Mouse (Mus musculus) cerebellum, adult (tissue): ENCODE measurements around the gene Cplx2.

ENCODE experiments used
- ATAC-seq: cut with Nextera tagmentation; 2 replicates; pipeline ENCODE4 v1.9.2; 2017; ENCODE audit warnings: mild to moderate bottlenecking, moderate library complexity, mixed read lengths; ENCODE audit not compliant: insufficient number of reproducible peaks, low FRiP score, low TSS enrichment

Gene Cplx2

DNA sequence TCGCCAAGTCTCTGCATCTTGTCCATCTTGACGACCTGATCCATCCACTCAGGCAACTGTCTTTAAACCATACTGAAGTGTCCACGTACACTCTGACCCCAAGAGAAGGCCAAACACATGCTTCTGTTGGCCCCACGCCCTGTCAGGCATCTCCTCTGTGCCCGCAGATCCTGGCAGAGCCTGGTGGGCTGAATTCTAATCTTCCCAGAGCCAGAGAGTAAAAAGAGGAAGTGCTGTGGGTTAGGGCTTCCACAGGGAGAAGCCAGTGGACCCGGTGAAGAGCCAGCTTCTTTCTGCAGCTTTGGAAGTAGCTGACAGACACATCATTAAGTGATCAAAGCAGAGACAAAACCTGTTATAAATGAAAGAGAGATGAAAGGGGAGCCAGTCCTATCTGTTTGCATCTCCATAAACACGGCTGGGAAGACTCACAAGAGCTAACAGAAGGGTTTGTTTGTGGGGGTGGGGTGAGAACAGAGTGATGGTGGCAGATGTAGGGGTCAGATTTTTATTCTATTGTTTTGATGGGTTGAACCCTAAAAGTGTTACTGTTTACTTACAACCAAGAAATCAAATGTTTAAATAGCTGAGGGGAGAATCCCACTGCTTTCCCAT lies 29.5 kb downstream of the Cplx2 start:
- no peak for ATAC-seq

DNA sequence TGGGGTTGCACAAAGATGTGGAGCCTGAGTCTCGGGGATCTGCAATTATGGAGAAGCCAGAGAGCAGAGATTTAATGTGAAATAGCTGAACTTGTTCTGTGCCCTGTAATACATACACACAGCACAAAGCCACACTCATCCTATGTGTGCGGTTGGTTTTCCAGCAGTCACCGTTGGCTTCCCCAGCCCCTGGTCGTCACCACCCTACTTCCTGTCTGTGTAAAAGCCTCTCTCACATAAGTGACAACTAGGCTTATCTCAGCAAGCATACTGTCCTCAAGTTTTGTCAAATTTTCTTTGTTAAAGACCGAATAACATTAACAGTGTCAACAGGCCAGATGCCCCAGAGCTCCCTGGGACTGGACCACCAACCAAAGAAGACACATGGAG lies 30.0 kb downstream of the Cplx2 start:
- ATAC-seq, result no peak

DNA sequence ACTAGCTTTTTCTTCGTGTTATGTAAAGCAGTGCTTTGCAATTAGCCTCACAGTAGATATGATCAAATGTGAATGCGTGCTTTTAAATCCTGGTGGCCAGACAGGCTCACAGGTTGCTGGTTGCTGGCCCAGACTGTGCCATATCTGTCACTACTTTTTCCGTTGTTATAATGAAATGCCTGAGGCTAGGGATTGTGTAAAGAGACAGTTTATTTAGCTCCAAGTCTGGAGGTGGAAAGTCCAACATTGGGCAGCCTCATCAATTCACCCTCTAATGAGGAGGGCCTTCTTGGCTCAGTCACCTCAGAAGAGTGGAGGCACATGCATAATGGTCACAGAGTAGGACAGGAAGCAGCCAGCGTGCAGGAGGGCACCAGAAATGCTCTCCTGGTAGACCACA lies 31.2 kb downstream of the Cplx2 start:
- no peak for ATAC-seq

DNA sequence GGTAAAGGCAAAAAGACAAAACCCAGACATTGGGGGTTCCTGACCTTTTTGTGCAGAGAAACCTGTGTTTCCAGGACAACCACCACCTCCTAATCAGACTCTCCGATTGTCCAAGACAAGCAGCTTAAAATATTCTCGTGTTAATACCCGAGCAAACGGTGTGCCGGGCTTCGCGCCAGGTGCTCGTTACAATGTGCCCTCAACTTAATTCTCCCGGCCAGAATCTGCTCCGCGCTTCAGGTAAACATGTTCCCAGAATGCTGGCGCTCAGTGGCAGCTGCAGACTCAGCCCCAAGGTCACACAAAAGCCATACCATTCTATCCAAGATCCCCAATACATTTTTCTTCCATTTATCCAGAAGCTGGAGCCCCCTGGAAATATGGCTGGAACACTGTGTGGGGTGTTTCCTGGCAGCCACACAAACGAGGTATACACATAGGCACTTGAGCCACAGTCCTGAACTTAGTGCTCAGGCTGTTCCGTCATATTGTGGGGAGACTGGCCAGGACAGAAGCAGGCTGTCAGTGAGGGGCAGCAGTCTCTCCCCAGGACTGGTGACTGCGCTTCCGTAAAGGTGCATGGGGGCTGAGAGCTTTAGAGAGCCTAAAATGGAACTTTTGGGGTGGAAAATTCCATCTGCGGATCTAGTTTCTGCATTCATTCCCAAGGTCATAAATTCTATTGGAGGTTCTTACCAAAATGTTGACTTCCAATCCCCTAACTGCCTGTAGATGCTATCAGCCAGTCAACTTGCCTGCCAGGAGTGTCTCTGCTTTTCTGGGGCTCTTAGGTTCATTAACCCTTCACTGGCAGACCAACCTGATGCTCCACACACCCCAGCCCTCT lies 32.3 kb downstream of the Cplx2 start:
- ATAC-seq, result no peak

DNA sequence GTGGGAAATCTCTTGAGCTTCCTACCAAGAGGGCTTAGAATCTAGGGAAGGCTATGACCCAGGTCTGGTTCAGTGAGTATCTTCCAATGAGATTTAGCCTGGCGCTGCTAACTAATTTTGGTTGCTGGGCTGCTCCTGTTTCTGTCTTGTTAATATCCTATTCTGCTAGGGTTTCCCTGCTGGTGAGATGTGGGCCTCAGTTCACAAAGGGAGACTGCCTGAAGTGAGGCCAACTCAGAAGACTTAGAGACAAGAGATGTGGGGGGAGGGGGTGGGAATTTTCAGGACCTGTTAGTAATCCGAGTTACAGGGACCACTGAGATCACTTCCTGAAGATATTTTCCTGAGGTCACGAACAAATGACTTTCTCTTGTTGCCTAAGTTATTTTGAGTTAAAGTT lies 33.1 kb downstream of the Cplx2 start:
- ATAC-seq, result no peak

DNA sequence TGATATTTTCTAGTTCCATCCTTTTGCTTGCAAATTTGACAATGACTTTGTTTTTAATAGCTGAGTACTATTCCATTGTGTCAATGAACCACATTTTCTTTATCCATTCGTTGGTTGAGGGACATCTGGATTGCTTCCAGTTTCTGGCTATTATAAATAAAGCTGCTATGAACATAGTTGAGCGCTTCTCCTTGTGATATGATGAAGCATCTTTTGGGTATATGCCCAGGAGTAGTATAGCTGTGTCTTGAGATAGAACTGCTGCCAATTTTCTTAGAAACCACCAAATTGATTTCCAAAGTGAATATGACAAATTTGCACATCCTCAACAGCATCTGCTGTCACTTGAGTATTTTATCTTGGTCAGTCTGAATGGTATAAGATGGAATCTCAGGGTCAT lies 34.7 kb downstream of the Cplx2 start:
- ATAC-seq, result no peak

DNA sequence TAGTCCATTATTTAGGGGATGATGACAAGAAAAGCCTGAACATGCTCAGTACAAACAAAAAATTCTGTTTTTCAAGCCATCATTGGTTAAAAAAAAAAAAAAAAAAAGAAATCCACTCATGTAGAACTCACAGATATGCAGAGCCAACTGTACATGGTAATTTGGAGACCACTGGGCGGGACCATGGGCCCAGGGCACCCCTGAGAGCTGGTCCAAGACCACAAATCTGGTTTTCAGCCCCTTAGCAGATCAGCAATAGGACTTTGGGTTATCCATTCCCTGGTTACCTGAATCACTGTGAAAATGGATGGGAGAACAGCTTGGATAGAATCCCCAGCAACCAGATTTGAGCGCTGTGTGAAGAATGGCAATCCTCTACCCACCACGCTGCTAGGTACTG lies 40.5 kb downstream of the Cplx2 start:
- no peak for ATAC-seq

DNA sequence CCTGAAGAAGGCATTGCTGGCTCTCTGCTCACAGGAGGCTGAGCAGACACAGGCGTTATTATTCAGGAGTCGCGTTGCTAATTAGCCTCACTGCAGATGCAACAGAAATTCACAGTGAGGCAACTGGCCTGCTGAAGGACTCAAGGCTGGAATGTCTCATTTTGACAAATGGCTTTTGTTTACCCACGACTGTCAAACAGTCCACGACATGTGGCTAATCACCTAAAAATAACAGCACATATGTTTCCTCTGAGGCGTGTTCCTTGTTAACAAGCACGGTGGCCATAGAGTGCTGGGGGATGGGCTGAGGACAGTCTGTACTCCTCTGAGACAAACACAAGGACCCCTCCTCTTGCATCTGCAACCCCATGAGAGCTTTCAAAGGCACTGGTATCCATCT lies 41.1 kb downstream of the Cplx2 start:
- no peak for ATAC-seq

DNA sequence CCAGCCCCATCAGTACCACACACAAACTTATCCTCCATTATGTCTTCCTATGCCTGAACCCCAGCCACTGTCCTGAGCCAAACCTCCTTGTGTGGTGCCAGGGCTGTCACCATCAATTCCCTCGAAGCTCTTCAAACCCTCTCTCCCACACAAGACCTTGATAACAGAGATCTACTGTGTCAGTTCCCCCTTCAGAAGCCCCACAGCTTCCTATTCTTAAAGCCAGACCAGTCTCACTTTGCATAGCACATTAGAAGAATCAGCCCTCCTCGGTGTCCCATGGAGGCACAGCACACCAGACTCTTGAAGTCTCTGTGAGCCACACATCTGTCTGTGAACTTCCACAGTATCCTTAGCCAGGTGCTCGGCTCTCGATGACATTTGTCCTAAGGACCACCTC lies 41.6 kb downstream of the Cplx2 start:
- ATAC-seq, result no peak

DNA sequence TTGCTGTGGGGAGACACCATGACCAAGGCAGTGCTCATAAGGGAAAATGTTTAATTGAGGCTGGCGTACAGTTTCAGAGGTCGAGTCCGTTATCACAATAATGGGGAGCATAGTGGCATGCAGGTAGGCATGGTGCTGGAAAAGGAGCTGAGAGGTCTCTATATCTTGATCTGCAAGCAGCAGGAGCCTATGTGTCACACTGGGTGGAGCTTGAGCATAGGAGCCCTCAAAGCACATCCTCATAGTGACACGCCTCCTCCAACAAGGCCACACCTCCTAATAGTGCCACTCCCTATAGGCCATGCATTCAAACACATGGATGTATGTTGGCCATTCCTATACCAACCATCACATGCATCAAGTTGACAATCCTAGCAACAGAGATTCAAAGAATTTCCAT lies 43.9 kb downstream of the Cplx2 start:
- ATAC-seq, result no peak

DNA sequence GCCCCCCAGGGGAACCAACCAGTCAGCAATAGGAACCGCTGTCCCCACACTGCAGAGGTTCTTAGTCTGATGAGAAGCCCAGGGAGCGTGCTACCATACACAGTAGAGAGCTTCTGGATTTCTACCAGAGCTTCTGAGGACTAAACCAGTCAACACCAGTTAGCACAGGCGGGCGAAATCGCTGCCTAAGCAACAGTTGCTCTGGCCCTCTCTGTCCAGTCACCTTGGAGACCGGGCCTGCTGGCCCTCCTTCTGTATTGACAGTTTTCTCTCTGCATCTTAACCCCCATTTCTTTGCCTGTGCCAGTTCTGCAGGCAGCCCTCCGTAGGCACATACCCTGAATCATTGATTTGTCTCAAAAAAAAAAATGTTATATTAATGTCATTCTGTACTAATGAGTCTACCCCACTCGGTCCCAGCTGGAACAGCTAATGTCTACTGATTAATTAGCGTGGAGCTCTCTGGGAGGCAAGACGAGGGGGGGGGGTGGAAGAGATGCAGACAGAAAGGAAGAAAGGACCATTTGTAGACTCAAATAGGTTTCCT lies 47.7 kb downstream of the Cplx2 start:
- no peak for ATAC-seq

DNA sequence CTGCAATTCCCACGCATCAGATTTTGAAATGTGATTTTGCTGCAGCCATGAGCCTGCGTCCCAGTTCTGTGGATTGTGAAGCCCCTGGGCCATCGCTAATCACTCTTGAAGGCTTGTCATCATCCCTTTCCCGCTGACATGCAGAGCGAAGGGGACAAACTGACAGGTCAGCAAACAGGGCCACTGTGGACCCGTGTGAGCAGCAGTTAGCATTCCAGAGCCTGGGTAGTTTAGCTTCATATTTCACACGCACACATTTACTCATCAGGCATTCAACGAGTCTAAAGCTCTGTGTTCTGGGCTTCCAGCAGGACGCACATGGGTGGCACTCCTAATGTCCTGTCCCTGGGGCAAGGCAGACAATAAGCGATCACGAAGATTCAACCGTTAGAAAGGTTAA lies 49.1 kb downstream of the Cplx2 start:
- ATAC-seq, result no peak

DNA sequence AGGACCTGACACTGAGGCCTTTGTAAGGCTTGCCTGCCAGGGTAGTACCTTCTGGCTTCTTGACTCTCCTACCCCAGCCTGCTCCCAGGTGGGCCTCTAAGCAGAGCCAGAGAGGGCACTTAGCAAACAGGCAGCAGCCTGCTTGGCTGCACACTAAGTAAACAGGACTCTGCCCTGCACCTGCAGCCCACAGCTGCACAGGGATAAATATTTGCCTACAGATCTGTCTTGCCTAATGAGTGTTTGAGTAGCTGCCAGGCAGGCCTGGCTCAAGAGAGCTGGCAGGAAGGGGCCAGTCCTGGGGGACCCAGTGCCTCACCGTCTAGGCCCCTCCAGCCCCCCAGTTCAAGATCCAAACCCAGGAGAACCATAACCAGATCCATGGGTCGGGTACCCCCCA lies 54.1 kb downstream of the Cplx2 start:
- ATAC-seq, result no peak

DNA sequence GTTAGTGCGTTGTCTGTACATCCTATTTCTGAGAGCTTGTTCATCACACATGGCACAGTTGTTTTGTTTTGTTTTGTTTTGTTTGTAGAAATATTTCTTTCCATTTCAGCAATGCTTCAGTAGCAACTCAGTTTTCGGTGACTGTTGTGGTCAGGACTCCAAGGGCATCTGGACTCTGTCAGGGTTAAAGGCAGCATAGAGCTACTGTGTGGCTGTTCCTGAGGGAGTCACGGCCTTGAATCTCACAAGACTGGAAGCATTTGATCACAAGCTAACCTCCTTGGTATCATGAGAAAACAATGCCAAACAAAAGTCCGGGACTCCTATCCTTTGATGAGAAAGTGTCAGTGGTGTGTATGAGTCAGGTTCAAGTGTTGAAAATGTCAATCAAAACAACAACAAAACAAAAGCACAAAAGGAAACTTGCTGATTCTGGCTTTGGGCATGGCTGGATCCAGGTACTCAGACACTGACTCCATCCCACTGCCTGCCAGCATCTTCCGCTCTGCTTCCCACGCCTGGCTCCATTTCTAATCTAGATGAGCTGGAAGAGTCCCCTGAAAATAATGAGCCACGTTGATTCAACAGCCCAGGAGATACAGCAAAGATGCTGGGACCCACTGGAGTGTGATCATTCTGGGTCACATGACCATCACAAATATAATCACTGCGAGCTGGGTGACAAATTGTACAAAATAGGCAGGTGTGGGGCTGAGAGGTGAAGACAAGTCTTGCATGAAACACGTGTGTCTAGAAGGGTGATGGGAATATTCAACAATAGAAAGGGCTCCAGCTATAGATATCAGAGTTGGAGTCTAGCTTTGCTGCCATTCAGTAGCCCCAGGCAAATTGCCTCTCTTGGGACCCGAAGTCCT lies 55.9 kb downstream of the Cplx2 start:
- no peak for ATAC-seq

DNA sequence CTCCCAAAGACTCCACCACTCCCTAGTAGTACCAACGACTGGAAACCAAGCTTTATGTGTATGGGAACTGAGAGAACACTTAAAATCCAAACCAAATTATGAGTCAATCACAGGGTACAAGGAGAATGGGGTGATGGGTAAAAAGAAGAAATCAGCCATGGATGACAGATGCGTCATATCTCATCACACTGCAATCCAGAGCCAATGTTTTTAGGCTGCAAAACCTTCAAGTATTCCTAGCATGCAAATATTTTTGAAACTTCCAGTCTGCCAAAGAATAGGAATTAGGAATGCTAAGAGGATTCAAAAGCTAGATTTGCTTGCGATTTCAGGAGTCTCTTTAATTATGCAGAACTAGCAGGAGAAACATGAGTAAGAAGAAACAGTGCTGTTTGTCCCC lies 57.6 kb downstream of the Cplx2 start:
- ATAC-seq, result no peak

DNA sequence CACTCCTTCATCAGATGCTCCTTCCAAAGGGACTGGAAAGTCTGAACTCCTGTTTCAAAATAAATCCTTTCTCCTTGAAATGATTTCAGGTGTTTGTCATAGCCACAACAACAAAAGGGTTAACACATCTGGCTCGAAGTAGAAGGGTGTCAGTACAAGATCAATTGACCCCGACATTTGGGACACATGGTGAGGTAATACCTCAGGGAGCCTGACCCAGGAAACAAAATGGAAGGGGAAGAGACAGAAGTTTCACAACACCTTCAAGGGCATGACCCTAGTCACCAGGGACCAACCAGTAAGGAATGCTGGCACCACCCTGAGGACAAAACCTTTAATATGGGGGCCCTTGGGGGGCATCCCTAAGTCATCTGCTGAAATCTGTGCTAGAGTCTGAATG lies 58.9 kb downstream of the Cplx2 start:
- ATAC-seq, result no peak

DNA sequence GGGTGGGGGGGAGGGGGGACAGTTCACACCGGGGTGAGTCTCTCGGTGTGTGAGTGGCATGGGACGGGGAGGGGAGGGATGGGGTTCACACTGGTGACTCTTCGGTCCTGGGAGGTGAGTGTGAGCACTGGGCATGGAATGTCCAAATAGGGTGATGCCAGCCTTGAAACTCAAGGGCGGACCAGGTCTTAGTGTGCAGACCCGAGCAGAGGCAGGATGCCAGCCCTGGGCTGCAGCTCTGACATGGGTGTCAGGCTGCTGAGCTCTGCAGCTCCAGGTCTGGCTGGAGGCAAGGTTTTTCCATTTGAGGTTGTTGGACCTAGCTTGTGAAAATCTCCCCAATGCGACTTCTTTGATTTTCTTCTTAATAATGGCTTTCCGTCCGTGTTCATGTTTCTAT lies 60.0 kb downstream of the Cplx2 start:
- no peak for ATAC-seq
